Mouse (Mus musculus) hindbrain, embryonic 12.5 days (tissue): ENCODE results near the gene Zfp219. TPM values are rescaled to one million over a fixed set of nuclear protein-coding genes. Genes with fewer than 3 reads are reported as not detected.
A peak's percentile ranks its signal among the peaks of the same experiment; 100 is the strongest.

ENCODE experiments used
- ATAC-seq: fragments of 200-750 bp; cut with Nextera tagmentation; 2 replicates; pipeline ENCODE4 v1.8.0; 2017; ENCODE audit warnings: moderate TSS enrichment; ENCODE audit not compliant: low FRiP score
- H3K27ac ChIP-seq: fragments of 300-500 bp; sonication (generic); 2 replicates; pipeline ENCODE4 v1.5.1; 2016; ENCODE audit warnings: mild to moderate bottlenecking
- H3K27me3 ChIP-seq: fragments of 300-500 bp; sonication (generic); 2 replicates; pipeline ENCODE4 v1.6.1; 2016; ENCODE audit warnings: mild to moderate bottlenecking
- H3K36me3 ChIP-seq: fragments of 300-500 bp; sonication (generic); 2 replicates; pipeline ENCODE4 v1.6.1; 2016; ENCODE audit warnings: mild to moderate bottlenecking
- H3K4me1 ChIP-seq: fragments of 300-500 bp; sonication (generic); 2 replicates; pipeline ENCODE4 v1.6.1; 2016
- H3K4me2 ChIP-seq: fragments of 300-500 bp; sonication (generic); replicated peaks from 2 replicates; pipeline ENCODE4 v1.6.1; 2016; ENCODE audit warnings: mild to moderate bottlenecking
- H3K4me3 ChIP-seq: fragments of 300-500 bp; sonication (generic); 2 replicates; pipeline ENCODE4 v1.5.1; 2016; ENCODE audit warnings: mild to moderate bottlenecking
- H3K9ac ChIP-seq: fragments of 300-500 bp; sonication (generic); 2 replicates; pipeline ENCODE4 v1.6.1; 2016; ENCODE audit warnings: mild to moderate bottlenecking, moderate library complexity
- H3K9me3 ChIP-seq: fragments of 300-500 bp; sonication (generic); replicated peaks from 2 replicates; pipeline ENCODE4 v1.6.1; 2016; ENCODE audit warnings: mild to moderate bottlenecking
- WGBS: fragments of 180-500 bp; shearing (Covaris S2); methylation state at CpG from one replicate; pipeline ENCODE4 v1.1.7; 2016; 5-methylcytosine and 5-hydroxymethylcytosine counted together
- polyA plus RNA-seq: library from polyadenylated mRNA; unstranded; fragments of >200 nt; fragmentation: Nextera tagmentation; extraction: Ambion mirVana; gene quantifications from 2 replicates; pipeline ENCODE4 v1.2.1, GENCODE M21; 2016

The Zfp219 gene
- polyA plus RNA-seq, 1 experiment from 2014 or later, result 71.7 TPM

- no peak for ATAC-seq
- Histone ChIP-seq H3K9me3 (no peaks in the 10 kb centered on the region), H3K36me3 (peaks cover 65% of the 10 kb centered on the region), H3K4me1 (peaks cover 22% of the 10 kb centered on the region), H3K4me3 (no peak overlapping the region), H3K9ac (0 out of 2 replicates have a peak overlapping the region, but pooled peaks have one; percentile 40), H3K27me3 (no peaks in the 10 kb centered on the region), H3K4me2 (no peak overlapping the region), H3K27ac (no peak overlapping the region)
- 55% methylated on average over 12 of the region's 12 CpGs for WGBS
Measured at GRCm38 (mm10) chr14:51989461-51989970, 31.0 kb downstream of the Zfp219 start.

- Histone ChIP-seq H3K9ac (0 out of 2 replicates have a peak overlapping the region, but pooled peaks have one; percentile 40), H3K36me3 (peaks cover 58% of the 10 kb centered on the region), H3K9me3 (no peaks in the 10 kb centered on the region), H3K4me1 (peaks cover 27% of the 10 kb centered on the region), H3K4me3 (no peak overlapping the region), H3K27me3 (no peaks in the 10 kb centered on the region), H3K4me2 (no peak overlapping the region), H3K27ac (no peak overlapping the region)
- WGBS, result 75% methylated on average over 12 of the region's 12 CpGs
- no peak for ATAC-seq
Measured at GRCm38 (mm10) chr14:51988731-51989130, 31.8 kb downstream of the Zfp219 start.

- H3K4me2 ChIP-seq, result no peak overlapping the region
- no peaks in the 10 kb centered on the region for H3K27me3 ChIP-seq
- no peak overlapping the region for H3K9ac ChIP-seq
- H3K4me1 ChIP-seq, result peaks cover 28% of the 10 kb centered on the region
- H3K27ac ChIP-seq, result no peak overlapping the region
- ATAC-seq, result no peak
- no peaks in the 10 kb centered on the region for H3K9me3 ChIP-seq
- no peak overlapping the region for H3K4me3 ChIP-seq
- H3K36me3 ChIP-seq, result peaks cover 47% of the 10 kb centered on the region
- 93% methylated on average over 6 of the region's 6 CpGs for WGBS
Measured at GRCm38 (mm10) chr14:51987177-51987576, 33.4 kb downstream of the Zfp219 start.

- 3% methylated on average over 7 of the region's 7 CpGs for WGBS
- peak overlapping the region; percentile 90 for H3K27ac ChIP-seq
- no peaks in the 10 kb centered on the region for H3K9me3 ChIP-seq
- no peaks in the 10 kb centered on the region for H3K27me3 ChIP-seq
- H3K4me2 ChIP-seq, result peak overlapping the region; percentile 79
- H3K4me3 ChIP-seq, result peak overlapping the region; percentile 68
- H3K4me1 ChIP-seq, result peaks cover 28% of the 10 kb centered on the region
- ATAC-seq, result no peak
- H3K9ac ChIP-seq, result peak overlapping the region; percentile 79
- peaks cover 37% of the 10 kb centered on the region for H3K36me3 ChIP-seq
Measured at GRCm38 (mm10) chr14:51986153-51986505, 34.4 kb downstream of the Zfp219 start.

GRCm38 (mm10) chr14:51985301-51986152 is 35.0 kb downstream of the Zfp219 start:
- Histone ChIP-seq H3K4me2 (peak overlapping the region; percentile 79), H3K27ac (peak overlapping the region; percentile 90), H3K27me3 (no peaks in the 10 kb centered on the region), H3K9ac (peak overlapping the region; percentile 79), H3K9me3 (no peaks in the 10 kb centered on the region), H3K4me1 (peaks cover 28% of the 10 kb centered on the region), H3K36me3 (peaks cover 31% of the 10 kb centered on the region), H3K4me3 (peak overlapping the region; percentile 68)
- ATAC-seq, result peak; percentile 62
- WGBS, result 1% methylated on average over 27 of the region's 27 CpGs

- Histone ChIP-seq H3K4me1 (peaks cover 26% of the 10 kb centered on the region), H3K9me3 (no peaks in the 10 kb centered on the region), H3K27ac (peak within 1 kb of the TSS; percentile 90), H3K4me3 (peak within 1 kb of the TSS; percentile 68), H3K4me2 (peak within 1 kb of the TSS; percentile 79), H3K9ac (peak within 1 kb of the TSS; percentile 79), H3K27me3 (no peaks in the 10 kb centered on the region), H3K36me3 (peaks cover 21% of the 10 kb centered on the region)
- under 1% methylated on average over 63 of the region's 74 CpGs for WGBS
- ATAC-seq, result peak; percentile 92
Measured at GRCm38 (mm10) chr14:51984247-51985231, 36.0 kb downstream of the Zfp219 start, which contains the start of gene Arhgef40. Gene Arhgef40, plus strand, starts transcription at chr14:51984719.

- 6% methylated on average over 10 of the region's 10 CpGs for WGBS
Measured at GRCm38 (mm10) chr14:51983855-51984246, 36.7 kb downstream of the Zfp219 start.

GRCm38 (mm10) chr14:51983251-51983650 is 37.3 kb downstream of the Zfp219 start:
- H3K27me3 ChIP-seq, result no peaks in the 10 kb centered on the region
- no peak overlapping the region for H3K4me3 ChIP-seq
- ATAC-seq, result no peak
- H3K9ac ChIP-seq, result no peak overlapping the region
- 66% methylated on average over 4 of the region's 4 CpGs for WGBS
- H3K36me3 ChIP-seq, result peaks cover 10% of the 10 kb centered on the region
- no peaks in the 10 kb centered on the region for H3K9me3 ChIP-seq
- no peak overlapping the region for H3K4me2 ChIP-seq
- peaks cover 16% of the 10 kb centered on the region for H3K4me1 ChIP-seq
- no peak overlapping the region for H3K27ac ChIP-seq

More at GRCm38 (mm10) chr14:51983855-51984246, 36.7 kb downstream of the Zfp219 start:
- ATAC-seq, result no peak
- Histone ChIP-seq H3K36me3 (peaks cover 14% of the 10 kb centered on the region), H3K27me3 (no peaks in the 10 kb centered on the region), H3K4me2 (peak overlapping the region; percentile 79), H3K9ac (peak overlapping the region; percentile 79), H3K27ac (peak overlapping the region; percentile 90), H3K4me3 (peak overlapping the region; percentile 68), H3K4me1 (peaks cover 20% of the 10 kb centered on the region), H3K9me3 (no peaks in the 10 kb centered on the region)

- Histone ChIP-seq H3K4me1 (peaks cover 6% of the 10 kb centered on the region; the same call in 1 of the 2 replicates), H3K36me3 (no peaks in the 10 kb centered on the region), H3K9me3 (no peaks in the 10 kb centered on the region), H3K4me2 (no peak overlapping the region), H3K27ac (no peak overlapping the region), H3K27me3 (no peaks in the 10 kb centered on the region), H3K4me3 (no peak overlapping the region), H3K9ac (no peak overlapping the region)
- ATAC-seq, result no peak
- 89% methylated on average over 3 of the region's 3 CpGs for WGBS
Measured at GRCm38 (mm10) chr14:51979252-51979651, 41.3 kb downstream of the Zfp219 start.

GRCm38 (mm10) chr14:51967400-51967799 is 53.1 kb downstream of the Zfp219 start:
- no peak for ATAC-seq
- Histone ChIP-seq H3K9me3 (no peaks in the 10 kb centered on the region), H3K9ac (no peak overlapping the region), H3K4me2 (no peak overlapping the region), H3K36me3 (no peaks in the 10 kb centered on the region), H3K4me3 (no peak overlapping the region), H3K27ac (no peak overlapping the region), H3K27me3 (no peaks in the 10 kb centered on the region), H3K4me1 (no peaks in the 10 kb centered on the region)
- 87% methylated on average over 3 of the region's 3 CpGs for WGBS

GRCm38 (mm10) chr14:51960316-51960715 is 60.2 kb downstream of the Zfp219 start:
- no peak for ATAC-seq
- no peak overlapping the region for H3K9ac ChIP-seq
- H3K4me1 ChIP-seq, result no peaks in the 10 kb centered on the region
- no peaks in the 10 kb centered on the region for H3K27me3 ChIP-seq
- no peak overlapping the region for H3K4me2 ChIP-seq
- no peak overlapping the region for H3K27ac ChIP-seq
- peaks cover 4% of the 10 kb centered on the region; the same call in 1 of the 2 replicates for H3K9me3 ChIP-seq
- H3K4me3 ChIP-seq, result no peak overlapping the region
- H3K36me3 ChIP-seq, result no peaks in the 10 kb centered on the region
- WGBS, result 85% methylated on average over 2 of the region's 2 CpGs
